Mouse (Mus musculus) heart, adult 2 months (tissue): ENCODE data around the gene Rad9b.

Source experiments
- CTCF ChIP-seq: fragments of 200-600 bp; IDR thresholded peaks from 2 replicates; pipeline ENCODE4 v1.8.1; 2022; ENCODE audit warnings: antibody characterized with exemption, mild to moderate bottlenecking, moderate library complexity
- POLR2A ChIP-seq: fragments of 200-500 bp; IDR thresholded peaks from 2 replicates; pipeline ENCODE4 v1.6.1; 2011; ENCODE audit warnings: mild to moderate bottlenecking, low read depth, low read length, control low read depth; ENCODE audit not compliant: insufficient read depth

DNA sequence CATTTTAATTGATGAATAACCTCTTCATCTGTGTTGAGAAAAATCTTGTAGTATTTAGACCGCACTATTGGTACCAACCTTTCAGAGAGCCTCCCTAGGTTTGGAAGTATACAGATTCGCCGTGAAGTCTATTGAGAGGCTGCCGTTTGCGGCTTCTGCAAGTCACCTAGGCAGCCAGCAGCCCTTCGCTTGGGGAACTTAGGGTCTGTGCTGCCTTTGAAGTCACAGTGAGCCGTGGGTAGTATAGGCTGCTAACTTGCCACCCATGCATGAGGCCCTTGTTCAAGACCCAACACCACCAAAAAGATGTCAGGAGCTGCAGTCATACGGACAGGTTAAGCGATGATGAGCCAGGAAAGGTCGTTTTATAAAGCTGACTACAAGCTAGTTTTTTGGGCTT is 67.8 kb downstream of the Rad9b start:
- TF ChIP-seq POLR2A (no peak), CTCF (no peak)
